7 mouse cellular contexts compared by ENCODE assay signal in the genomic region with DNA sequence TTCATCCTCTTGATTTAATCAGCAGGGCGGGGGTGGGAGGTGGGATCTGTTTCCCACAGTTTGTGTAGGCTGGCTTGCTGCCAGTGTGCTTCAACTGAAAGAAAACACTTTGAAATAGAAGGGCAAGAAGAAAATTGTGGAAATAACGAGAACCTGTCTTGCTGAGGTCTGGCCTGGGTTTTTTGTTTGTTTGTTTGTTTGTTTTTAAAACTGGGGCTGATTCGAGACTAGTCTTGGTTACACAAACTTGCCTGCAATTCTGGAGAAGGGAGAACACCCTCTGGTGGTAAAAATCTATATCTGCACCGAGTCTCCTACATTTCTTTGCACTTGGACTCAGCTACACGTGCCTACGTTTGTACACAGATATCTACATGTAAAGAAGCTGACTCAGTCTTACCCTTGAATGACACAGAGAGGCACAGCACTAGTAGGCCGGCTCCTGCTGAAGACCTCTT. TPM values are rescaled to one million over a fixed set of nuclear protein-coding genes. Genes with fewer than 3 reads are reported as not detected.
DNase-seq lines count a peak whose midpoint lies in the region; ATAC-seq lines count a peak whose summit lies in the region.

No protein-coding gene starts in this region.

- ATAC-seq in heart, embryonic 12.5 days (ENCODE audit: insufficient number of reproducible peaks, low FRiP score), result no peak; the same call in 1 of the 2 replicates
- peak; percentile 53; the same call in 1 of the 2 replicates for ATAC-seq in lung, embryonic 16.5 days (ENCODE audit: low read depth)

- H3K4me3 ChIP-seq in heart, embryonic 12.5 days, result no peak overlapping the region
- no peak overlapping the region; the same call in 1 of the 2 replicates for H3K4me3 ChIP-seq in lung, embryonic 16.5 days (ENCODE audit: low read length)

- peak; percentile 18 to 26 for DNase-seq in B cell, adult 2 months
- peak; percentile 4 to 16 for DNase-seq in CD8-positive naive resting alpha-beta T cell, adult 2 months (ENCODE audit: low read depth in 2 of 2, low spot score in 2 of 2)
- DNase-seq in cerebellum, adult 8-10 months, result peak; percentile 60
- peak; percentile 51 for DNase-seq in kidney, postnatal 10 days
- peak; percentile 67 for DNase-seq in right cerebral cortex, postnatal 14 days

- 18% methylated on average over 7 of the region's 7 CpGs for WGBS in heart, embryonic 12.5 days
- 11% methylated on average over 7 of the region's 7 CpGs for WGBS in lung, embryonic 16.5 days

- H3K4me1 ChIP-seq in heart, embryonic 12.5 days (replicated peaks), result peaks cover 38% of the 10 kb centered on the region
- peaks cover 15% of the 10 kb centered on the region for H3K4me1 ChIP-seq in lung, embryonic 16.5 days (replicated peaks; ENCODE audit: control insufficient read depth, insufficient read depth, low read length)

- peak overlapping the region; percentile 29; the same call in 1 of the 2 replicates for H3K27ac ChIP-seq in heart, embryonic 12.5 days (ENCODE audit: poor library complexity, severe bottlenecking)
- H3K27ac ChIP-seq in lung, embryonic 16.5 days (ENCODE audit: low read length), result peak overlapping the region; percentile 75

- no peaks in the 10 kb centered on the region for H3K27me3 ChIP-seq in heart, embryonic 12.5 days (replicated peaks)
- no peaks in the 10 kb centered on the region for H3K27me3 ChIP-seq in lung, embryonic 16.5 days (ENCODE audit: control insufficient read depth, insufficient read depth, low read depth, low read length)

- H3K9me3 ChIP-seq in heart, embryonic 12.5 days (replicated peaks), result no peaks in the 10 kb centered on the region; the same call in 1 of the 2 replicates
- no peaks in the 10 kb centered on the region for H3K9me3 ChIP-seq in lung, embryonic 16.5 days (ENCODE audit: control insufficient read depth, low read length)

- no peak overlapping the region for H3K9ac ChIP-seq in heart, embryonic 12.5 days
- H3K9ac ChIP-seq in lung, embryonic 16.5 days (ENCODE audit: low read length), result 0 out of 2 replicates have a peak overlapping the region, but pooled peaks have one; percentile 14

- no peaks in the 10 kb centered on the region for H3K36me3 ChIP-seq in heart, embryonic 12.5 days
- no peaks in the 10 kb centered on the region for H3K36me3 ChIP-seq in lung, embryonic 16.5 days (ENCODE audit: control insufficient read depth, insufficient read depth, low read length)

- no peak overlapping the region for H3K4me2 ChIP-seq in heart, embryonic 12.5 days
- H3K4me2 ChIP-seq in lung, embryonic 16.5 days (ENCODE audit: low read depth, low read length), result peak overlapping the region; percentile 27

RNA-seq across cellular contexts. Expression of a gene that starts 35.2 kb away (rescaled TPM):
- polyA plus RNA-seq in heart, embryonic 12.5 days (2016; fragmentation: Nextera tagmentation; extraction: Ambion mirVana), result 52.8 and 54.2 TPM in 2 replicates
- 86.2 and 91.1 TPM in 2 replicates for polyA plus RNA-seq in lung, embryonic 16.5 days (2015; fragmentation: Nextera tagmentation; extraction: Ambion mirVana)

RNA-seq across cellular contexts. Expression of a gene that starts 50.5 kb away (rescaled TPM):
- 200 and 204 TPM in 2 replicates for polyA plus RNA-seq in heart, embryonic 12.5 days (2016; fragmentation: Nextera tagmentation; extraction: Ambion mirVana)
- polyA plus RNA-seq in lung, embryonic 16.5 days (2015; fragmentation: Nextera tagmentation; extraction: Ambion mirVana), result 107 and 109 TPM in 2 replicates

Comparison
In these comparisons a context has a peak if more than half of its experiments do, and no peak if none do; other contexts are left out.
1. DNase-seq: peak in every context shown above with its lines; median percentile 67 in right cerebral cortex, postnatal 14 days; 60 in cerebellum, adult 8-10 months; 51 in kidney, postnatal 10 days; 22 in B cell, adult 2 months; 10 in CD8-positive naive resting alpha-beta T cell, adult 2 months.